Mouse (Mus musculus) ES-Bruce4 (cell line): ENCODE results near the gene Tcf15.

Experiments
- CTCF ChIP-seq: IDR thresholded peaks from one replicate; pipeline ENCODE4 v1.8.1; 2011; ENCODE audit warnings: low read depth, low read length
- EP300 ChIP-seq: IDR thresholded peaks from 2 replicates; pipeline ENCODE4 v1.6.1; 2011; ENCODE audit warnings: low read depth, low read length; ENCODE audit not compliant: insufficient read depth
- POLR2A ChIP-seq: IDR thresholded peaks from one replicate; pipeline ENCODE4 v1.8.1; 2011; ENCODE audit warnings: low read length; ENCODE audit not compliant: insufficient read depth

DNA sequence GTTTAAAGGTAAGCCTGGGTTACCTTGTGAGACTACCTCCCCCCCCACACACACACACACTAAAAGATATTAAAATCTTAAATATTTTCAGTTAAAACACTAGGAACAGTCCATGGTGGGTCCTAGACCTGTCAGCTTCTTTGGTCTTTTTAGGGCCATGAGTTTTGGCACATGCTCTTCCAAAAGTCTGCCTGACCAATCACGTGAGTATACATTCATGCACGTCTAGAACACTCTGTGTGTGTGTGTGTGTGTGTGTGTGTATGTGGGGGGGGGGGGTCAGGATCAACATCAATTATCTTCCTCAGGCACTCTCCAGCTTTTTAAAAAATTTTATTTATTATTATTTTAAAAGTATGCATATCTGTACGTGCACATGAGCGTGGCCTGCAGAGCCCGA lies 30.9 kb upstream of the Tcf15 start:
- TF ChIP-seq CTCF (no peak), POLR2A (no peak), EP300 (no peak)
